Mouse (Mus musculus) urinary bladder, postnatal 36 days (tissue): Measurements from ENCODE around the gene Tomm20.

ENCODE experiments used
- DNase-seq, 2 experiments: peaks; one replicate each; pipeline ENCODE4 v3.0.0; 2022; ENCODE audit warnings: low spot score in 2 of 2, mixed read lengths in 1 of 2

Tomm20 gene

DNA sequence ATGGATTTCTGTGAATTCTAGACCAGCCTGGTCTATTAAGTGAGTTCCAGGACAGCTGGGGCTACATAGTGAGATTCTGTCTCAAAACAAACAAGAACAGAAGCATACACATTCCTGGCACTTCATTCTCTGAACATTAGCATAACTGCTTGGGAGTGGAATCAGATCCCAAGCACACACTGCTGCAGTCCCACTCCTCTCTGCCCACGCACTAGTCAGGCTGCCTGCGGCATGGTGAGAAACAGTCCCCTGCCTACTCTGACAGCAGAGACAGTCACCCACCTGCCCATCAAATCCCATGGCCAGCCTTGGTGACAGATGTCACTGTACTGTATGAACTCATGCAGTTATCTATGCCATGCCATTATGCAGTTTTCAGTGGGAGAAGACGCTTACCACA lies 15.9 kb upstream of the Tomm20 start:
- DNase-seq = no peak

- no peak for DNase-seq
Observed at GRCm38 (mm10) chr8:126951900-126952636, 6.4 kb upstream of the Tomm20 start.

- DNase-seq = no peak
Observed at GRCm38 (mm10) chr8:126949527-126949926, 3.9 kb upstream of the Tomm20 start.

DNA sequence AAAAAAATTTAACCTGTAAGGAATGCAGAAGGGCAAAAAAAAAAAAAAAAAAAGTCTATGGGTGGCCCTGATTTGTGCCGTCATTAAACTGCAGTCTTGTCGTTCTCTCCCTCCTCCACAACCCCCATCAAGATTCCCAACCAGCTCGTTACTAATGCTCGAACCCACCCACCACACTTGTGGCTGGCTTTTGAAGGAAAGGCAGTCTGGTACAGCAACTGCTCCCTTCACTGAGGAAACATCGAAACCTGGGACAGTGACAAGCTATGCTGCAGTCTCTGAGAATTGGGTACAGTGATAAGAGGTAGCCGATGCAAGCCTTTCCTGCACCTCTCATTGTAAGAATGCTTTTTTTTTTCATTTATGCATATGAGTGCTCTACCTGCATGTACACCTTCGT lies 800 bp upstream of the Tomm20 start:
- DNase-seq = no peak

DNA sequence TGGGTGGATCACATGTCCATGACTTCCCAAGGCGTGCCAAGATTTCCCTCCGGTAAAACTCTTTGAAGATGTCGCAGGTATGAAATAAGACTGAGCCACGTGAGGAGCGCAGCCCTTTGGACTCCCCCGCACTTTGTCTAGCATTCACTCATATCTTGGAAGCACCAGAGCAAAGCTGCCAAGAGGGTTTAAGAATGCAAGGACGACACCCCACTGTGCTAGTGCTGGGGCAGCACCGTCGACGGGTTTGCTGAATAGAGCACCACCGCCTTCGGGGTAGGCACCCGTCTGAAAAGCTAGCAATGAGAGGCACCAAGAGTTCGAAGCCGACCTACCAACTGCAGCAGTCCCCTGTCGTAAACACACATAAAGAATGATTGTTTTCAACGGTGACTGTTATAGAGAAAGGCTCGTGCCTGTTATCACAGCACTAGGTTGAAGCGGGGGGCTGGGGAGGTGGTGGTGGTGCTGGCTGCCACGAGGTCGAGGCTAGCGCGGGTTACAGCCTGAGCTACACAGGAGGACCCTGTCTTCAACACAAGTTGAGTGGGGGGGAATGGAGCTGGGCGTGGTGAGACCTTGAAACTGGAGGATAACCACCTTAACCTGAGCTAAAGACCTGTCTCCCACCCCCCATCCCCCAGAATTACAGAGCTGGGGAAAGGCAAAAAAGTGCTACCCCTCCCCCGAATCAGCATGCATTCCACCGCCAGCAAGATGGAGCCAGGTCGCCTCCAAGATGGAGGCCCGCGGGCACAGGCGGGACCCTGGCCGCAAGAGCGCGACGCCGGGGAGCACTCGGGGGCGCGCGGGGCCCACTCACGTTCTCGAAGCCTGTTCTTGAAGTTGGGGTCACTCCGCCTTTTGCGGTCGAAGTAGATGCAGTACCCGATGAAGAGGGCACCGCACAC lies 608 bp downstream of the Tomm20 start:
- DNase-seq = peak in 1 of 2 experiments; percentile 14

DNA sequence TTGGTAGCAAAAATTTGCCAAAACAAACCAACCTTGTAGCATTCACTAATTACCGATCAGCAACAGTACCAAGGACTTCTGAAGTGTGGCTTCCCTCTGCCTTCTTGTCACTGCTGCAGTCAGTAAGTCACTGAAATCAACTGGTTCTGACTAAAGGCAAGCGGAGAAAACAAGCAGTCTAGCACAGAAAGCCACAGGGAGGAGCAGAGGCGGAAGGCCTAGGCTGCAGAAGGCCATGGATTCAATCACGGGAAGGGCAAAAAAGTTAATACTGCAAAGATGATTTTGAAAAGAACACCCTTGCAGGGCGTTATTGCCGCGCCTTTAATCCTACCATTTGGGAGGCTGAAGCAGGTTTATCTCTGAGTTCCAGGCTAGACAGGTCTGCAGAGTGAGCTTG lies 2.1 kb downstream of the Tomm20 start:
- DNase-seq = no peak

GRCm38 (mm10) chr8:126937337-126937736 lies 8.3 kb downstream of the Tomm20 start:
- DNase-seq = no peak

GRCm38 (mm10) chr8:126935932-126936331 lies 9.7 kb downstream of the Tomm20 start:
- DNase-seq = no peak

DNA sequence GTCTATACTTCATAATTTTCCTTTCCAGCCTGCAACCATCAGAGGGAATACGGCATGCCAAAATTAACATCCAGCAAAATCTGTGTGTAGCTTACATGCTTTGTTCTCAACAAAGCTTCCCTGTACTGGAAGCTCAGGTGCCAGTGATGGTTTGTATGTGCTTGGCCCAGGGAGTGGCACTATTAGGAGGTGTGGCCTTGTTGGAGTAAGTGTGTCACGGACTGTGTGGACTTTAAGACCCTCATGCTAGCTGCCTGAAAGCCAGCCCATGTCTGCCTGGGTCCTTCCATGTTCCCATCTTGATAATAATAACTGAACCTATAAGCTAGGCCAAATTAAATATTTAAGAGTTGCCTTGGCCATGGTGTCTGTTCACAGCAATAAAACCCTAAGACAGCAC lies 10.3 kb downstream of the Tomm20 start:
- no peak for DNase-seq

DNA sequence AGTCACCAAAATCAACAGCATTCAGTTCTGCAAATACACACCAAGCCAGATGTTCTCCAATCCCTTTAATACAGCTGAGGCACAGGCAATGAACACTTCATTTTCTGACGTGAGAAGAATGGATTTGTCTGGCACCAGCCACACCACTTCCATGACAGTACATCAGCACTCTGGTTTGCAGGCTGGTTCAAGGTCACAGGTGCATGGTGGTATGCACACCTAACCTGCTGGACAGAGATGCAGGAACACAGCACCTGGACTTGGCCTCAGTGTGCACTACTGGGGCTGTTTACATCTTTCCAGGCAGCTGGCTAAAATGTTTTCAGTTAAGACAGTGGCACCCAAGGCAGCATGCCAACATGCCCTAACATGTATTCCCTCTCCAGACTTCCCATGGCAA lies 13.0 kb downstream of the Tomm20 start:
- DNase-seq = no peak

DNA sequence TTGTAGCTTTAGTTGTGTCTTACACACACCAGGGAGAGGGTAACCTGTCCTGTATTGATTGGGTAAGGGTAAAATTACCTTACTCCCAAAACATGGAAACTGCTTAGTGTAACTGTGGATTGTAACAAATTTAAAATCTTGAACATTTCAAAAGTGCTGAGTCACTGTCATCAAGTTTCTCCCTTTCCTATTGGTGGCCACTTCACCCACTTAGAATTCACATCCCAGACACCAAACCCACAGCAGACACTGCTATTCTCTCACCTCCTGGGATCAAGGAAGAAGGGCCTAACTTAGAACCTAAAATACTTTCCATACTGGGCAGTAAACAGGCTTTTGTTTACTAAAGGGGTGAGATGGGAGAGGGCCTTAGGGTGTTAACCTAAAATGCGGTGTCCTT lies 13.4 kb downstream of the Tomm20 start:
- DNase-seq = no peak

- no peak for DNase-seq
Observed at GRCm38 (mm10) chr8:126931720-126932119, 13.9 kb downstream of the Tomm20 start.

DNA sequence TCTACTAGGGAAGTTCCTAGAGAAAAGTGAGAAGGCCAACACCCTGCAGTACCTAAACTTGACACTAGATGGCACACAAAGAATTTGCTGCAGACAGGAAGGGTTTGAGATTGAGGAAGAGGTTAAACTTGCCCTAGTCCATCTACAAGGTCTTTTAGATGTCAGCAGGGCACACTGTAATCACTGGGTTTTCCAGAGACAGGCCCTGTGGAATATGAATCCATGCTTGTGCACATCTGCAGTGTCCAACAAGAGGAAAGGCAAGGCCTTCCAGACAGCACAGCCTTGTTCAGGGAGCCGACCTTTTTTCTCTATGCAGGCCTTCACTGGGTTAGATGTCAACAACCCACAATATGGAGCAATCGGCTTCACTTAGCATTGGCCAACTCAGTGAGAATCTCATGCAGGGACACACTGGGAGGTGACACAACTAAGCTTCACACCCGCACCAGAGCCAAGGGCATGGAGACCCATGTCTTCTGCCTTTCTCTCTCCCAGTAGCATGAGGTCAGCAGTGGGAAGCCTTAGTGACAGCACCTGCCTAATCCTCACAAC lies 16.0 kb downstream of the Tomm20 start:
- DNase-seq = peak in 1 of 2 experiments; percentile 52

DNA sequence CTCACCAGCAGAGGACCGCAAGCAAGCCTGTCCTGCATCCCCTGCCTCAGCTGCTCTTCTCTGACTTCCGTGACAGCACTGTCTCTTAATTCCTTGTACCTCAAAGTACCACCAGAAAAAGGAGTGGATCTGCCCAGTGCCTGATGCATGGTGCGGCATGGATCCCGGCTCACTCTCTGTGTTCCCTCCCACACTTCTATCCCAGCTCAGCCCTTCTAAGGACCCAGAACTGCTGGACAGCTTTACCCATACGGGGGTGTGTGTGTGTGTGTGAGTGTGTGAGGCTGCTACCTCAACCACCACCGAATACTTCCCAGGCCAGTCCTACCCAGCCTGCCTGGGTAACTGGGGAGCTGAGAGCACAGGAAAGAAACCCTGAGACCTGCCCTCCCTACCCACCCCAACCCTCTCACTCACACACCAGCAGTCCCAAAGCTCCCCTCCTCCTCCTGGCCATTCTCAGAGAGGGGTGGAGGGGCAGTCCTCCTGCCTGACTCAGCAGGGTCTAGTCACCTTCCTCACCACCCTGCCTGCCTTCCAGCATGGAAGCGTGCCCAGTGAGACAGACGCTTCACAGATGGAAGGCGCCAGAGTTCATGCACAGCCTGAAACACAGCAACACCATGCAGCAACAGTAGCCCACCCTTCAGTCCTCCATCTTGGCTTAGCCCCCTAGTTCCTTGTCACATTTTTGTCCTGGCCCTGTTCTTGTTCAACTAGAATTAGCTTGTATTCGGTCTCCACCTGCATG lies 16.7 kb downstream of the Tomm20 start:
- no peak for DNase-seq

- no peak for DNase-seq
Observed at GRCm38 (mm10) chr8:126928028-126928427, 17.6 kb downstream of the Tomm20 start.

GRCm38 (mm10) chr8:126927058-126927457 lies 18.6 kb downstream of the Tomm20 start:
- no peak for DNase-seq

GRCm38 (mm10) chr8:126922981-126923380 lies 22.7 kb downstream of the Tomm20 start:
- no peak for DNase-seq

- DNase-seq = no peak
Observed at GRCm38 (mm10) chr8:126921432-126921831, 24.2 kb downstream of the Tomm20 start.

GRCm38 (mm10) chr8:126920845-126921244 lies 24.8 kb downstream of the Tomm20 start:
- DNase-seq = peak; percentile 78

DNA sequence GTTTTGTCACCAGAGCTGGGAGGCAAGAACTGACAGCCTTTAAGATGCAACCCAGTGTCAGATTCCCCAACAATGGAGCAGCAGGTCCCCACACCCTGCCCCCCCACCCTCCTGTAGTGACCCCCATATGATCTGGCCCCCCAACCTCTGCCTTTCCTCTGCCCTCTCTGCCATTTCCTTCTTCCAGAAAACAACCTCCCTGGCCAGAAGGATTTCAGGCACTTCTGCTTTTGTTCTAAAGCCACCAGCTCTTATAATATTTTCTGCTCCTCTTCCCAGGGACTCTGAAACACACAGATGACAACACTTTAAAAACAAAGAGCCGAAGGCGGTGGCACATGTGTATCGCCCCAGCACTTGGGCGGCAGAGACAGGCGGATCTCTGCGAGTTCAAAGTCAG lies 25.3 kb downstream of the Tomm20 start:
- DNase-seq = no peak

DNA sequence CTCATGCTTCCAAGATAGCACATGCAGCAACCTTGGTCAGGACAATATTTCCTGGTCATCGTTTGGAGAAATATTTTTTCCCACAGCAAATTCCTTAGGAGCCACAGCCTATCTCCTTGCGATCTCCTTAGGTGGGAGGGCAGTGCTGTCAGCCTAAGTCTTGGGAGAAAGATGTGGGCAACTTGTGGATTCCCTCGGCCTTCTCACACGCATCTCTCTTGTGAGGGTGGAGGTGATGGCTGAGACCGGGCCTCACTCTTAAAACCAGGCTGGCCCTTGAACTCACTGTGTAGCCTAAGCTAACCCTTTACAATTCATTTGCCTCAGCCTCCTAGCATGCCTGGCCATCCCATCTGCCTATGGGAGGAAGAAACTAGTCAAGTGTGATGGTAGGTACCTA lies 25.9 kb downstream of the Tomm20 start:
- DNase-seq = no peak

GRCm38 (mm10) chr8:126919255-126919654 lies 26.4 kb downstream of the Tomm20 start:
- DNase-seq = peak; percentile 39 to 58
